In the genomic region with DNA sequence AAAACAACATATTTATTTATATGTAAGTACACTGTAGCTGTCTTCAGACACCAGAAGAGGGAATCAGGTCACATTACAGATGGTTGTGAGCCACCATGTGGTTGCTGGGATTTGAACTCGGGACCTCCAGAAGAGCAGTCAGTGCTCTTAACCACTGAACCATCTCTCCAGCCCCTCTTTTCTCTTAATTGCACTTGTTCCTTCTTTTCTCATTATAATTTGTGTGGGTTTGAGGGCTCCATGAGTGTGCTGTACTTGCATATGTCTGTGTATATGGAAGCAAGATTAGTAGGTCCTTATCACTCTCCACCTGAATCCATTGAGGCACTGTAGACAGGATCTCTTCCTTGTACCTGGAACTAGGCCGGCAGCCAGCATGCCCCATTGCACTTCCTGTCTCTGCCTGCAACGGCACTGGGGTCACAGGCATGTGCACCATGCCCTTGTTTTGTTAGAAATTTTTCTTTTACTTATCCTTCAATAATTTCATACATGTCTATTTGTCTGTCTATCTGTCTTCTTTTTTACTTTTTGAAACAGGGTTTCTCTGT, we compare ENCODE assay signal across 30 mouse cellular contexts. TPM values are rescaled to one million over a fixed set of nuclear protein-coding genes. Genes with fewer than 3 reads are reported as not detected.
DNase-seq lines count a peak whose midpoint lies in the region; ATAC-seq and TF ChIP-seq lines count a peak whose summit lies in the region.
"Had no signal": no experiment of that assay in that cellular context is flagged by ENCODE, and none has a peak within 500 bp of the region (broad histone marks: within the 10 kb centered on the region; RNA-seq: fewer than 3 reads in every experiment).

No protein-coding gene starts in this region.

- no peak for TF ChIP-seq POLR2A in MEL (IDR thresholded peaks at IDR 0.05; ENCODE audit: control insufficient read depth in 1 of 2, insufficient read depth in 1 of 2, low read depth in 1 of 2, low read length in 2 of 2, poor library complexity in 1 of 2)
- TF ChIP-seq POLR2A in cerebellum, adult 2 months (IDR thresholded peaks at IDR 0.05; ENCODE audit: borderline replicate concordance, insufficient read depth, low read length): no peak

- H3K4me1 ChIP-seq in heart, embryonic 11.5 days (ENCODE audit: control insufficient read depth, insufficient read depth, low read length): peaks cover 8% of the 10 kb centered on the region
- peaks cover 13 to 18% of the 10 kb centered on the region in 2 experiments for H3K4me1 ChIP-seq in MEL (ENCODE audit: control insufficient read depth in 1 of 2, insufficient read depth in 2 of 2, low read length in 2 of 2)
- peaks cover 21% of the 10 kb centered on the region for H3K4me1 ChIP-seq in kidney, embryonic 16.5 days (ENCODE audit: insufficient read depth, low read length)
- H3K4me1 ChIP-seq in cerebellum, adult 2 months (ENCODE audit: control insufficient read depth, insufficient read depth, low read length): no peaks in the 10 kb centered on the region; the same call in 1 of the 2 replicates

- H3K79me2 ChIP-seq in MEL (ENCODE audit: control insufficient read depth, insufficient read depth, low read length, poor library complexity): peaks cover 30% of the 10 kb centered on the region

- H3K27ac ChIP-seq in heart, embryonic 11.5 days (ENCODE audit: low read depth, low read length): no peak overlapping the region
- peak overlapping the region; percentile 20 for H3K27ac ChIP-seq in MEL (ENCODE audit: control insufficient read depth, low read depth, low read length)
- no peak overlapping the region for H3K27ac ChIP-seq in kidney, embryonic 16.5 days (ENCODE audit: low read length)
- H3K27ac ChIP-seq in cerebellum, adult 2 months (ENCODE audit: insufficient read depth, low read length): no peak overlapping the region
- H3K27ac ChIP-seq: embryonic facial prominence, embryonic 13.5 days; embryonic facial prominence, embryonic 15.5 days; forebrain, embryonic 10.5 days; forebrain, embryonic 12.5 days had no signal

- H3K9me3 ChIP-seq in heart, embryonic 11.5 days (replicated peaks; ENCODE audit: control insufficient read depth, low read length): no peaks in the 10 kb centered on the region
- H3K9me3 ChIP-seq in MEL (replicated peaks; ENCODE audit: insufficient read depth, low read length): no peaks in the 10 kb centered on the region
- H3K9me3 ChIP-seq in kidney, embryonic 16.5 days (ENCODE audit: low read length): no peaks in the 10 kb centered on the region
- H3K9me3 ChIP-seq: embryonic facial prominence, embryonic 13.5 days; embryonic facial prominence, embryonic 15.5 days; forebrain, embryonic 10.5 days; forebrain, embryonic 12.5 days had no signal

- no peak overlapping the region for H3K4me2 ChIP-seq in heart, embryonic 11.5 days
- no peak overlapping the region for H3K4me2 ChIP-seq in kidney, embryonic 16.5 days (replicated peaks; ENCODE audit: low read depth, low read length)
- H3K4me2 ChIP-seq: embryonic facial prominence, embryonic 13.5 days; embryonic facial prominence, embryonic 15.5 days; forebrain, embryonic 12.5 days had no signal

- no peak for TF ChIP-seq CTCF in MEL (IDR thresholded peaks at IDR 0.05 in 2 of 3, conservative IDR thresholded peaks at IDR 0.05 in 1 of 3; ENCODE audit: control insufficient read depth in 1 of 3, insufficient read depth in 1 of 3, low read depth in 2 of 3, low read length in 3 of 3, poor library complexity in 1 of 3, severe bottlenecking in 1 of 3)
- TF ChIP-seq CTCF in cerebellum, adult 2 months (IDR thresholded peaks at IDR 0.05; ENCODE audit: borderline replicate concordance, insufficient read depth, low read depth, low read length): no peak

- WGBS in heart, embryonic 11.5 days (ENCODE audit: insufficient replicate concordance): 79% methylated on average over 3 of the region's 3 CpGs
- WGBS in kidney, embryonic 16.5 days: 79% methylated on average over 3 of the region's 3 CpGs
- 87% methylated on average over 3 of the region's 3 CpGs for WGBS in cerebellum, adult 2 months

- TF ChIP-seq EP300 in MEL (IDR thresholded peaks at IDR 0.05; ENCODE audit: low read depth in 1 of 2, low read length in 2 of 2): peak; percentile 61 to 72

- H3K36me3 ChIP-seq in heart, embryonic 11.5 days (ENCODE audit: control insufficient read depth, insufficient read depth, low read length): peaks cover 5% of the 10 kb centered on the region
- H3K36me3 ChIP-seq in MEL (ENCODE audit: control insufficient read depth in 1 of 2, insufficient read depth in 2 of 2, low read length in 2 of 2): peaks cover 6 to 37% of the 10 kb centered on the region in 2 experiments; a peak in 3 of 4 replicates
- H3K36me3 ChIP-seq in kidney, embryonic 16.5 days (ENCODE audit: insufficient read depth, low read length): no peaks in the 10 kb centered on the region
- H3K36me3 ChIP-seq: embryonic facial prominence, embryonic 15.5 days had no signal

- H3K4me3 ChIP-seq in heart, embryonic 11.5 days (ENCODE audit: low read depth, low read length): no peak overlapping the region
- no peak overlapping the region for H3K4me3 ChIP-seq in MEL (ENCODE audit: control insufficient read depth in 1 of 2, insufficient read depth in 1 of 2, low read depth in 2 of 2, low read length in 2 of 2)
- no peak overlapping the region for H3K4me3 ChIP-seq in kidney, embryonic 16.5 days (ENCODE audit: low read length)
- no peak overlapping the region for H3K4me3 ChIP-seq in cerebellum, adult 2 months (replicated peaks; ENCODE audit: insufficient read depth, low read depth, low read length)
- H3K4me3 ChIP-seq: embryonic facial prominence, embryonic 13.5 days; embryonic facial prominence, embryonic 15.5 days; erythroblast, embryonic 14.5 days; forebrain, embryonic 10.5 days; forebrain, embryonic 12.5 days had no signal

- H3K27me3 ChIP-seq in heart, embryonic 11.5 days (ENCODE audit: control insufficient read depth, insufficient read depth, low read length): no peaks in the 10 kb centered on the region
- no peaks in the 10 kb centered on the region for H3K27me3 ChIP-seq in MEL (ENCODE audit: control insufficient read depth in 1 of 2, insufficient read depth in 2 of 2, low read length in 2 of 2)
- H3K27me3 ChIP-seq in kidney, embryonic 16.5 days (ENCODE audit: insufficient read depth, low read length): no peaks in the 10 kb centered on the region
- H3K27me3 ChIP-seq in cerebellum, adult 2 months (ENCODE audit: control insufficient read depth, insufficient read depth, low read length): no peaks in the 10 kb centered on the region
- H3K27me3 ChIP-seq: embryonic facial prominence, embryonic 13.5 days; embryonic facial prominence, embryonic 15.5 days; forebrain, embryonic 12.5 days; Patski had no signal

- H3K9ac ChIP-seq in heart, embryonic 11.5 days (ENCODE audit: low read depth, low read length): no peak overlapping the region
- H3K9ac ChIP-seq in MEL (ENCODE audit: control insufficient read depth, low read depth, low read length, poor library complexity, severe bottlenecking): no peak overlapping the region
- no peak overlapping the region for H3K9ac ChIP-seq in kidney, embryonic 16.5 days (replicated peaks; ENCODE audit: low read length)
- H3K9ac ChIP-seq: embryonic facial prominence, embryonic 13.5 days; embryonic facial prominence, embryonic 15.5 days; forebrain, embryonic 12.5 days; forebrain, postnatal 0 days had no signal

- no peak for ATAC-seq in heart, embryonic 11.5 days (replicated peaks; ENCODE audit: insufficient number of reproducible peaks, low FRiP score, low TSS enrichment)
- ATAC-seq in kidney, embryonic 16.5 days (ENCODE audit: low FRiP score, low TSS enrichment): no peak
- ATAC-seq: activated CD4-positive, CD25-positive, alpha-beta regulatory T cell, adult 4 months; forebrain, embryonic 14.5 days; forebrain, postnatal 0 days; Patski had no signal

- DNase-seq in heart, adult 11 months: peak; percentile 42
- peak; percentile 15 for DNase-seq in thymus, postnatal 14 days
- no peak for DNase-seq in thymus, adult 18-20 months
- DNase-seq in MEL (ENCODE audit: low read depth, low spot score): peak; percentile 80
- DNase-seq in induced T-regulatory cell, adult 2 months (ENCODE audit: low read depth): peak; percentile 22
- DNase-seq in cerebellum, adult 2 months: no peak
- DNase-seq: adrenal gland, adult 8-10 months; adrenal gland, postnatal 14 days; adrenal gland, postnatal 36 days; cerebellum, adult 11-12 months; cerebellum, adult 8-10 months; cerebellum, adult 9-11 months; cerebellum, postnatal 14 days; cerebellum, postnatal 36 days; embryo, embryonic 11 days; forebrain, postnatal 0 days had no signal

- no peak for TF ChIP-seq RAD21 in MEL (IDR thresholded peaks at IDR 0.05; ENCODE audit: low read depth, low read length)

RNA-seq across cellular contexts. Expression of gene Canx, which starts 2.7 kb away (rescaled TPM):
- 221 and 236 TPM in 2 replicates for polyA plus RNA-seq in heart, embryonic 11.5 days (2014; fragmentation: Nextera tagmentation; extraction: Ambion mirVana)
- total RNA-seq in MEL (2012; rRNA removed): 785 and 867 TPM in 2 replicates
- 100 to 1,000 TPM; 390 to 464 TPM for polyA plus RNA-seq in MEL (2012; ENCODE audit: insufficient read depth in 1 of 2, insufficient read length in 2 of 2, low read depth in 1 of 2, low replicate concordance in 2 of 2, missing spikeins in 1 of 2)
- polyA plus RNA-seq in kidney, embryonic 16.5 days (2015; fragmentation: Nextera tagmentation; extraction: Ambion mirVana): 393 and 397 TPM in 2 replicates
- 215 and 264 TPM in 2 replicates for polyA plus RNA-seq in cerebellum, adult 2 months (2012; rRNA removed)

RNA-seq across cellular contexts. Expression of gene Cby3, which starts 26.1 kb away (rescaled TPM):
- not detected in 2 replicates for polyA plus RNA-seq in heart, embryonic 11.5 days (2014; fragmentation: Nextera tagmentation; extraction: Ambion mirVana)
- total RNA-seq in MEL (2012; rRNA removed): 0.23 and 0.42 TPM in 2 replicates
- polyA plus RNA-seq in MEL (2012; ENCODE audit: insufficient read depth in 1 of 2, insufficient read length in 2 of 2, low read depth in 1 of 2, low replicate concordance in 2 of 2, missing spikeins in 1 of 2): under 1 TPM in 1 of 2 experiments, not detected in 1; 0.31 TPM
- 0.55 and 0.71 TPM in 2 replicates for polyA plus RNA-seq in kidney, embryonic 16.5 days (2015; fragmentation: Nextera tagmentation; extraction: Ambion mirVana)
- 0.34 and 0.63 TPM in 2 replicates for polyA plus RNA-seq in cerebellum, adult 2 months (2012; rRNA removed)
- total RNA-seq: adrenal gland, adult 18-20 months; adrenal gland, adult 8-10 months; adrenal gland, postnatal 14 days; adrenal gland, postnatal 36 days; common myeloid progenitor, adult 5-6 weeks; forebrain, postnatal 0 days had no signal
- polyA plus RNA-seq: activated CD4-positive, CD25-positive, alpha-beta regulatory T cell, adult 4 months; C2C12; embryonic facial prominence, embryonic 11.5 days; erythroblast, embryonic 14.5 days; forebrain, embryonic 12.5 days; Patski had no signal

RNA-seq across cellular contexts. Expression of gene Maml1, which starts 36.0 kb away (rescaled TPM):
- 5.5 and 5.9 TPM in 2 replicates for polyA plus RNA-seq in heart, embryonic 11.5 days (2014; fragmentation: Nextera tagmentation; extraction: Ambion mirVana)
- total RNA-seq in MEL (2012; rRNA removed): 3.8 and 4.5 TPM in 2 replicates
- 10 to 100 TPM in 1 of 2 experiments, not detected in 1; 12.6 TPM for polyA plus RNA-seq in MEL (2012; ENCODE audit: insufficient read depth in 1 of 2, insufficient read length in 2 of 2, low read depth in 1 of 2, low replicate concordance in 2 of 2, missing spikeins in 1 of 2)
- 5.2 and 6.3 TPM in 2 replicates for polyA plus RNA-seq in kidney, embryonic 16.5 days (2015; fragmentation: Nextera tagmentation; extraction: Ambion mirVana)
- polyA plus RNA-seq in cerebellum, adult 2 months (2012; rRNA removed): 8.6 and 9.2 TPM in 2 replicates

RNA-seq across cellular contexts. Expression of gene Hnrnph1, which starts 48.6 kb away (rescaled TPM):
- 320 and 342 TPM in 2 replicates for polyA plus RNA-seq in heart, embryonic 11.5 days (2014; fragmentation: Nextera tagmentation; extraction: Ambion mirVana)
- 227 and 232 TPM in 2 replicates for total RNA-seq in MEL (2012; rRNA removed)
- 100 to 1,000 TPM; 425 to 552 TPM for polyA plus RNA-seq in MEL (2012; ENCODE audit: insufficient read depth in 1 of 2, insufficient read length in 2 of 2, low read depth in 1 of 2, low replicate concordance in 2 of 2, missing spikeins in 1 of 2)
- polyA plus RNA-seq in kidney, embryonic 16.5 days (2015; fragmentation: Nextera tagmentation; extraction: Ambion mirVana): 500 and 509 TPM in 2 replicates
- polyA plus RNA-seq in cerebellum, adult 2 months (2012; rRNA removed): 264 and 318 TPM in 2 replicates

Comparison
In these comparisons a context has a peak if more than half of its experiments do, and no peak if none do; other contexts are left out.
1. DNase-seq: peak in heart, adult 11 months (single experiment), thymus, postnatal 14 days (single experiment), MEL (single experiment) and induced T-regulatory cell, adult 2 months (single experiment); none in thymus, adult 18-20 months (0 of 2) and cerebellum, adult 2 months (0 of 2).